Mouse (Mus musculus) retina, embryonic 14.5 days (tissue): Measurements from ENCODE around the gene Serpina1d.
"Not testable (repeated sequence)": the region's sequence is repeated elsewhere in the genome, so short reads cannot be mapped to it uniquely, and the experiment has no call there.

Source experiments
- DNase-seq: peaks from one replicate; pipeline ENCODE4 v3.0.0-alpha.2; 2015; ENCODE audit warnings: low spot score

The Serpina1d gene

GRCm38 (mm10) chr12:103773246-103773851 is at the start of gene Serpina1d:
TSS of gene Serpina1d (minus strand) at chr12:103773592.
- DNase-seq, result not testable (repeated sequence)

DNA sequence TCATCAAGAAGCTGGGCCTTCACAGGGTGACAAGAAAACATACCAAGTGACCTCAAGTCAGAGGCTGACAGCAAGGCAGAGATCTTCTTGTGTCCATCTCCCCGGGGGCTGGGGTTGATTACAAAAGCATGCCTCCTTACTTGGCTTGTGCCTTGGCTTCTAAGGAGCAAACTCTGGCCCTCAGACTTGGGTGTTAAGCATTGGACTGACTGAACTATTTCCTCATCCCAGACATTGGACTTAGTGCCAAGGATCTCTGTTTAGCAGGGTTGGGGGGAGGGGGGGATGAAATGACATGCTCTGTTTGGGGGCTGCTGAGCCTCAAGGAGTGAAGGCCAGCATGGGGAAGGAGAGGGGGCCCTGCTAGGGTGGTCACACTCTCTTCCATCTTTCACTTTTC is 2.8 kb downstream of the Serpina1d start:
- DNase-seq, result not testable (repeated sequence)

GRCm38 (mm10) chr12:103763083-103763482 is 10.3 kb downstream of the Serpina1d start:
- DNase-seq, result not testable (repeated sequence)

DNA sequence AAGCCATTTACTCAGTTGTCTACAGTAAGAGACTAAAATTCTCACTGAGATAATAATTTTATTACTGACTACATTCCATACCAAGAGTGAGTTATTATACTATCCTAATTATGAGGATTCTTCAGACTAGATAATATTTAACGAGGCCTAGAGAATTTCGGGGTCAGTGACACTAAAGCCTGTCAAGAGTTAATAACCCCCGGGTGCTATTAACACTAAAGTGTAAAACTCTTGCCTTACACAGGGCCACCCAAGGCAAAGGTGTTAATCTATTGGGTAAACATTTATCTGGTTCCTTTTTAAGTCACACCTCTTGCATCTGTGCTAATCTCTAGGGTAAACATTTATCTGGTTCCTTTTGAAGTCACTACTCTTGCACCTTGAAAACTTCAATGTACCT is 13.1 kb downstream of the Serpina1d start:
- DNase-seq, result not testable (repeated sequence)

GRCm38 (mm10) chr12:103745957-103746356 is 27.4 kb downstream of the Serpina1d start:
- not testable (repeated sequence) for DNase-seq

DNA sequence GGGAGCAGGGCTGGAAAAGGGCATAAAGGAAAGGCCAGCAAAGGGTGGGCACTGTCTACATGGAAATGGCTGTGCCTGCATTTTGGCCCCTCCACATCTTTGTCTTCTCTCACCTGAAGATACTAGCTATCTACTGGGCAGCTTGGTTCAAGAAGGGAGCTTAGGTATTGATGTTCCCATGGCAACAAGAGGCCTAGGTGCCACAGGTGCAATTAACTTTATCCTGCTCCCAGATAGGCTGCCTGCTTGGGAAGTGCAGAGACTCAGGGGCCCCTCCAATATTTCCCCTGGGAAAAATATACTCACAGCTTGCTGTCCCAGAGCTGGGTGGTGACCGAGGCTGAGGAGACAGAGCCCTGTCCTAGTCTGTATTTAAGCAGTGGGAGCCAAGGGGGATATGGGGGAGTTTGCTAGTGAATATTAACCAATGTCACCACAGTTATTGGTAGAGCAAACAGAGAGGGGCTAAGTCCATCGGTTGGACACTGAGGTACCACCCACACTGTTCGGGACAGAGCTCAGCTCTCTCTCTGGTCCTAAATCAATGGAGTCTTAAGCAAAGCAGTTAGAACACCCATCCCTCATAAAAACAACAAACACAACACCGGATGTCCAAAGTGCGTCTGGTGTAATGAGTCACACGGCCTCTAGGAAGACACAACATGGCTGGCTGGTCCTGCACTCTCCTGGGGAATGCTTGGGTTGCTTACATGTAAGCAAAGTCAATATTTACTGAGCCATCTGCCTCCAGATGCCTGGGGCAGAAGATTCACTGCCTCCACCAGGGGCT is 35.4 kb downstream of the Serpina1d start:
- not testable (repeated sequence) for DNase-seq

- not testable (repeated sequence) for DNase-seq
These were observed 37.8 kb downstream of the Serpina1d start for GRCm38 (mm10) chr12:103735566-103735965.

- not testable (repeated sequence) for DNase-seq
These were observed 38.3 kb downstream of the Serpina1d start for GRCm38 (mm10) chr12:103735101-103735500.
